Mouse (Mus musculus): Measurements from ENCODE around the gene Adgrl3. TPM values are rescaled to one million over a fixed set of nuclear protein-coding genes. Genes with fewer than 3 reads are reported as not detected.

The Adgrl3 gene
- polyA plus RNA-seq, 1 experiment: 15.8 TPM

DNA sequence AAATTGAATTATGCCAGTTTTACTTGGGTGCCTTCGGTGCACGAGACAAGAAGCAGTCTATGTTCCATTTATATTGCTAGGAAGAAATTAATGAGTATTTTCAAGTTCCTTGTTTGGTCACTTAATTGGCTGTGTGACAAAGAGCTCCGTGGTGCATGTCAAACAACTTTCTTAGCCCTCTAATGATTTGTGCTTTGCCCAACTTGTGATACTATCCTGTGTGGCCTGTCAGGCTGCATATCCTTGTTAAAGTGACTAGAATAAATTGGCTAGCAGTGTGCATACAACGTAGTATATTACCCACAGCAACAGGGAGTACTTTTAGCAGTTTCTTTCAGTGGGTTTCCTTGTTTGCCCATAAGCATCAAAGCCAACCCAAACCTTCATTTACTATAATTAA lies 651.1 kb downstream of the Adgrl3 start:
- Histone ChIP-seq H3ac (ENCODE audit: control insufficient read depth, insufficient read length) (no peak overlapping the region), H3K36me3 (ENCODE audit: control insufficient read depth, insufficient read depth) (peaks cover 3% of the 10 kb centered on the region), H3K4me2 (ENCODE audit: low read depth) (no peak overlapping the region), H3K4me3 (no peak overlapping the region), H3K27me3 (ENCODE audit: control insufficient read depth, insufficient read depth, insufficient read length) (no peaks in the 10 kb centered on the region), H3K79me2 (ENCODE audit: control insufficient read depth, insufficient read depth) (no peaks in the 10 kb centered on the region)
- no peak for TF ChIP-seq MYOG (IDR thresholded peaks at IDR 0.05; ENCODE audit: control insufficient read depth in 1 of 3, insufficient read depth in 1 of 3, insufficient read length in 2 of 3, low read depth in 2 of 3)
- TF ChIP-seq TCF3 (IDR thresholded peaks at IDR 0.05; ENCODE audit: insufficient read length, low read depth): no peak
- TF ChIP-seq REST (IDR thresholded peaks at IDR 0.05; ENCODE audit: insufficient read depth, insufficient read length): no peak
- no peak for TF ChIP-seq TCF12 (IDR thresholded peaks at IDR 0.05; ENCODE audit: insufficient read depth, poor library complexity, severe bottlenecking)
- no peak for TF ChIP-seq POLR2A (IDR thresholded peaks at IDR 0.05; ENCODE audit: insufficient read length, low read depth)
- no peak for TF ChIP-seq MYOD1 (IDR thresholded peaks at IDR 0.05; ENCODE audit: control insufficient read depth in 1 of 3, insufficient read length in 2 of 3, low read depth in 2 of 3)
- no peak for TF ChIP-seq USF1 (IDR thresholded peaks at IDR 0.05; ENCODE audit: low read depth)
- TF ChIP-seq POLR2AphosphoS2 (IDR thresholded peaks at IDR 0.05; ENCODE audit: insufficient read length, low read depth): no peak
- no peak for TF ChIP-seq SRF (IDR thresholded peaks at IDR 0.05; ENCODE audit: control insufficient read depth, insufficient read length, low read depth)
- no peak for TF ChIP-seq E2F4 (IDR thresholded peaks at IDR 0.05; ENCODE audit: insufficient read depth)
- no peak for TF ChIP-seq MAX (IDR thresholded peaks at IDR 0.05; ENCODE audit: low read depth)
- TF ChIP-seq CEBPB (IDR thresholded peaks at IDR 0.05; ENCODE audit: insufficient read depth, poor library complexity, severe bottlenecking): no peak

DNA sequence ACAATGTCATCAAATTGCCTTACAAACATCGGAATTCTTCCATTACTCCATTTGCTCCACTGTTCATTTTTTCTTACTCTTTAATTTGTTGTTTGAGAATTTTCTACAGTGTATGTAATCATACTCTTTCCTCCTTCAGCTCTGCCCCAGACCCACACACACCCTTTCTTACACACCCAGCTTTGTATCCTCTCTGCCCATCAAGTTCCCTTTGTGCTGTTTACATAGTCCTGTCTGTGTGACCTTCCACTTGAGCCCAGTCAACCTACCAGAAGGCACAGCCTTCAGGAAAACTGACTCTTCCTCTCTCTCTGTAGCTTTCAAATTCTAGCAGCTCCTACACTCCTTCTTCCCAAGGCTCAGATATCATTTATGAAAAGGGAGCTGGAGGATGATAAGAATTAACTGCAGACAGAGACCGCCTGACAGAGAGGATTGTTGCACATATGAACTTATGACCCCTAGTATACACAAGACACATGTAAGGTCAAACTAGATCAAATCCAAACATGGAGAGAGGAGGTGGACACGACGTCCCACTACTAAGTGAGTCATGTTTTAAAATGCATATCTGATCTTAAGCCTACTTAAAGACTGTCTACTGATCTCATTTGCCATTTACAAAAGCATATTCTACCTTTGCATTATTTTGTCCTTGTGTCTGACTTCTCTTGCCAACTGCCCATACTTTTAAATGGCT lies 654.5 kb downstream of the Adgrl3 start:
- Histone ChIP-seq H3K27me3 (ENCODE audit: control insufficient read depth, insufficient read depth, insufficient read length) (no peaks in the 10 kb centered on the region), H3K4me3 (no peak overlapping the region), H3K4me2 (ENCODE audit: low read depth) (no peak overlapping the region), H3K36me3 (ENCODE audit: control insufficient read depth, insufficient read depth) (no peaks in the 10 kb centered on the region), H3K79me2 (ENCODE audit: control insufficient read depth, insufficient read depth) (no peaks in the 10 kb centered on the region), H3ac (ENCODE audit: control insufficient read depth, insufficient read length) (no peak overlapping the region)
- TF ChIP-seq MAX (IDR thresholded peaks at IDR 0.05; ENCODE audit: low read depth): no peak
- TF ChIP-seq USF1 (IDR thresholded peaks at IDR 0.05; ENCODE audit: low read depth): no peak
- no peak for TF ChIP-seq TCF3 (IDR thresholded peaks at IDR 0.05; ENCODE audit: insufficient read length, low read depth)

DNA sequence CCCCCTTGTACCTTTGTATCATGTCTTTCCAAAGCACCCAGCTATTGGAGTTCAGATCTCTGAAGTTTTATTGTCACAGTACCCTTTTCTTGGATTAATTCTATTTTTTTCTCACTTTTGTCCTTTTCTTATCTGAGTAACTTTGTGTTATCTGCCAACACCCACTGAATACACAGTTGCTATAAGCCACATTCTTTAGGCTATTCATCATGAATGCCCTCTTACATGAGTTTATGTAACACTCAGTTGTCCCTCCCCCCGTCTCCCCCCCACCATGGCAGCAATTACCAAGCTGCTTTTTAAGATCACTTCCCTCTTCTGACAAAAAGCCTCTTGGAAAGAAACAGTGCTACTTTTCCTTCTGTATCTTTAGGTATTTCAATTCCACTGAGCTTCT lies 655.0 kb downstream of the Adgrl3 start:
- Histone ChIP-seq H3ac (ENCODE audit: control insufficient read depth, insufficient read length) (no peak overlapping the region), H3K4me2 (ENCODE audit: low read depth) (no peak overlapping the region), H3K27me3 (ENCODE audit: control insufficient read depth, insufficient read depth, insufficient read length) (no peaks in the 10 kb centered on the region), H3K4me3 (no peak overlapping the region), H3K36me3 (ENCODE audit: control insufficient read depth, insufficient read depth) (no peaks in the 10 kb centered on the region), H3K79me2 (ENCODE audit: control insufficient read depth, insufficient read depth) (no peaks in the 10 kb centered on the region)
- TF ChIP-seq TCF3 (IDR thresholded peaks at IDR 0.05; ENCODE audit: insufficient read length, low read depth) (no peak), USF1 (IDR thresholded peaks at IDR 0.05; ENCODE audit: low read depth) (no peak), TCF12 (IDR thresholded peaks at IDR 0.05; ENCODE audit: insufficient read depth, poor library complexity, severe bottlenecking) (no peak), MYOD1 (IDR thresholded peaks at IDR 0.05; ENCODE audit: control insufficient read depth in 1 of 3, insufficient read length in 2 of 3, low read depth in 2 of 3) (no peak), POLR2A (IDR thresholded peaks at IDR 0.05; ENCODE audit: insufficient read length, low read depth) (no peak), POLR2AphosphoS2 (IDR thresholded peaks at IDR 0.05; ENCODE audit: insufficient read length, low read depth) (no peak), REST (IDR thresholded peaks at IDR 0.05; ENCODE audit: insufficient read depth, insufficient read length) (no peak), E2F4 (IDR thresholded peaks at IDR 0.05; ENCODE audit: insufficient read depth) (no peak), MYOG (IDR thresholded peaks at IDR 0.05; ENCODE audit: control insufficient read depth in 1 of 3, insufficient read depth in 1 of 3, insufficient read length in 2 of 3, low read depth in 2 of 3) (no peak), SRF (IDR thresholded peaks at IDR 0.05; ENCODE audit: control insufficient read depth, insufficient read length, low read depth) (no peak), MAX (IDR thresholded peaks at IDR 0.05; ENCODE audit: low read depth) (no peak), CEBPB (IDR thresholded peaks at IDR 0.05; ENCODE audit: insufficient read depth, poor library complexity, severe bottlenecking) (no peak)

DNA sequence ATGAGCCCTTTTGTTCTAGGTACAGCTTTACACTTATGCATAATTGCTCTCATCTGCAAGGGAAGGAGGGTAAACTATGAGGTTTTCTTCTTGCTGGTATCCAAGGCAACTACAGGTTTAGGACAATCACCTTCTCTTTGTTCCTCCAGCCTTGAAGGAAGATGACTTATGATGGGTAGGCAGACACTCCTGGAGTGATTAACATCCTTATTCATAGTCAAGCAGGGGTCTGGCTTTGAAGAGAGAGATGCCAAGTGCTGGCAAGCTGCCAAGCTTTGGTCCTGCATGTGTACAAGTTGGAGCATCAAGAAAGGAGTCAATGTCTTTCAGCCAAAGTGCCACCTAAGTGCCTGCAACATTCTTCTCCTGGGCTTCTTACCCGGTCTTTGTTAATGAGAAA lies 657.0 kb downstream of the Adgrl3 start:
- no peak overlapping the region for H3K4me2 ChIP-seq (ENCODE audit: low read depth)
- no peak overlapping the region for H3ac ChIP-seq (ENCODE audit: control insufficient read depth, insufficient read length)
- no peaks in the 10 kb centered on the region for H3K79me2 ChIP-seq (ENCODE audit: control insufficient read depth, insufficient read depth)
- H3K36me3 ChIP-seq (ENCODE audit: control insufficient read depth, insufficient read depth): no peaks in the 10 kb centered on the region
- no peaks in the 10 kb centered on the region for H3K27me3 ChIP-seq (ENCODE audit: control insufficient read depth, insufficient read depth, insufficient read length)
- TF ChIP-seq TCF12 (IDR thresholded peaks at IDR 0.05; ENCODE audit: insufficient read depth, poor library complexity, severe bottlenecking) (no peak), REST (IDR thresholded peaks at IDR 0.05; ENCODE audit: insufficient read depth, insufficient read length) (no peak), SRF (IDR thresholded peaks at IDR 0.05; ENCODE audit: control insufficient read depth, insufficient read length, low read depth) (no peak), MYOG (IDR thresholded peaks at IDR 0.05; ENCODE audit: control insufficient read depth in 1 of 3, insufficient read depth in 1 of 3, insufficient read length in 2 of 3, low read depth in 2 of 3) (no peak), MAX (IDR thresholded peaks at IDR 0.05; ENCODE audit: low read depth) (no peak), E2F4 (IDR thresholded peaks at IDR 0.05; ENCODE audit: insufficient read depth) (no peak), MYOD1 (IDR thresholded peaks at IDR 0.05; ENCODE audit: control insufficient read depth in 1 of 3, insufficient read length in 2 of 3, low read depth in 2 of 3) (no peak), USF1 (IDR thresholded peaks at IDR 0.05; ENCODE audit: low read depth) (no peak), POLR2A (IDR thresholded peaks at IDR 0.05; ENCODE audit: insufficient read length, low read depth) (no peak), TCF3 (IDR thresholded peaks at IDR 0.05; ENCODE audit: insufficient read length, low read depth) (no peak), POLR2AphosphoS2 (IDR thresholded peaks at IDR 0.05; ENCODE audit: insufficient read length, low read depth) (no peak), CEBPB (IDR thresholded peaks at IDR 0.05; ENCODE audit: insufficient read depth, poor library complexity, severe bottlenecking) (no peak)
- no peak overlapping the region for H3K4me3 ChIP-seq
